Mouse (Mus musculus): ENCODE data around the gene Nisch. TPM values are rescaled to one million over a fixed set of nuclear protein-coding genes. Genes with fewer than 3 reads are reported as not detected.

Gene Nisch
- polyA plus RNA-seq, 1 experiment from 2014 or later = 389 TPM

Other genes starting within 250 kb of the Nisch start
- 51.8 and 54.2 TPM in 2 replicates for gene Glt8d1, start 215.5 kb downstream of the Nisch start, polyA plus RNA-seq (2015; fragmentation: Nextera tagmentation; extraction: Ambion mirVana)
- gene Spcs1, start 215.3 kb downstream of the Nisch start, polyA plus RNA-seq (2015; fragmentation: Nextera tagmentation; extraction: Ambion mirVana) = 278 and 305 TPM in 2 replicates
- gene Pbrm1, start 197.8 kb downstream of the Nisch start, polyA plus RNA-seq (2015; fragmentation: Nextera tagmentation; extraction: Ambion mirVana) = 154 and 170 TPM in 2 replicates
- gene Gnl3, start 197.8 kb downstream of the Nisch start, polyA plus RNA-seq (2015; fragmentation: Nextera tagmentation; extraction: Ambion mirVana) = 57.6 and 61.9 TPM in 2 replicates
- gene Smim4, start 88.0 kb downstream of the Nisch start, polyA plus RNA-seq (2015; fragmentation: Nextera tagmentation; extraction: Ambion mirVana) = 62.7 and 64.1 TPM in 2 replicates
- gene Nt5dc2, start 85.9 kb downstream of the Nisch start, polyA plus RNA-seq (2015; fragmentation: Nextera tagmentation; extraction: Ambion mirVana) = 146 and 165 TPM in 2 replicates
- 13.0 and 13.9 TPM in 2 replicates for gene Stab1, start 48.3 kb downstream of the Nisch start, polyA plus RNA-seq (2015; fragmentation: Nextera tagmentation; extraction: Ambion mirVana)
- 1.5 and 2.5 TPM in 2 replicates for gene Tnnc1, start 8.6 kb downstream of the Nisch start, polyA plus RNA-seq (2015; fragmentation: Nextera tagmentation; extraction: Ambion mirVana)
- 0.62 TPM in 2 replicates for gene Sema3g, start 914 bp upstream of the Nisch start, polyA plus RNA-seq (2015; fragmentation: Nextera tagmentation; extraction: Ambion mirVana)
- 11.5 and 12.2 TPM in 2 replicates for gene Phf7, start 34.4 kb upstream of the Nisch start, polyA plus RNA-seq (2015; fragmentation: Nextera tagmentation; extraction: Ambion mirVana)
- gene Bap1, start 34.5 kb upstream of the Nisch start, polyA plus RNA-seq (2015; fragmentation: Nextera tagmentation; extraction: Ambion mirVana) = 138 and 150 TPM in 2 replicates
- 3.5 and 3.8 TPM in 2 replicates for gene Dnah1, start 107.0 kb upstream of the Nisch start, polyA plus RNA-seq (2015; fragmentation: Nextera tagmentation; extraction: Ambion mirVana)
- gene Capn7, start 119.7 kb upstream of the Nisch start, polyA plus RNA-seq (2015; fragmentation: Nextera tagmentation; extraction: Ambion mirVana) = 69.9 and 74.6 TPM in 2 replicates
- 120 and 128 TPM in 2 replicates for gene Sh3bp5, start 219.1 kb upstream of the Nisch start, polyA plus RNA-seq (2015; fragmentation: Nextera tagmentation; extraction: Ambion mirVana)

Measured in forebrain, embryonic 16.5 days (tissue).